Mouse (Mus musculus) liver, embryonic 11.5 days (tissue): ENCODE measurements around the gene Ntmt1. TPM values are rescaled to one million over a fixed set of nuclear protein-coding genes. Genes with fewer than 3 reads are reported as not detected.

Source experiments
- ATAC-seq: fragments of 200-750 bp; cut with Nextera tagmentation; replicated peaks from 2 replicates; pipeline ENCODE4 v1.8.0; 2017; ENCODE audit warnings: moderate number of reproducible peaks, mild to moderate bottlenecking, moderate TSS enrichment, moderate library complexity; ENCODE audit not compliant: low FRiP score
- DNase-seq: peaks from one replicate; pipeline ENCODE4 v3.0.0-alpha.2; 2017; ENCODE audit warnings: low spot score
- H3K27ac ChIP-seq: fragments of 300-500 bp; sonication (generic); 2 replicates; pipeline ENCODE4 v1.5.1; 2014; ENCODE audit warnings: mild to moderate bottlenecking, low read depth, low read length, control low read depth
- H3K27me3 ChIP-seq: fragments of 300-500 bp; sonication (generic); replicated peaks from 2 replicates; pipeline ENCODE4 v1.6.1; 2014; ENCODE audit warnings: low read length, mixed read lengths; ENCODE audit not compliant: control insufficient read depth, insufficient read depth
- H3K36me3 ChIP-seq: fragments of 300-500 bp; sonication (generic); 2 replicates; pipeline ENCODE4 v1.6.1; 2014; ENCODE audit warnings: mild to moderate bottlenecking, low read length, moderate library complexity, mixed read lengths; ENCODE audit not compliant: control insufficient read depth, insufficient read depth
- H3K4me1 ChIP-seq: fragments of 300-500 bp; sonication (generic); replicated peaks from 2 replicates; pipeline ENCODE4 v1.6.1; 2014; ENCODE audit warnings: low read length, mixed read lengths; ENCODE audit not compliant: control insufficient read depth, insufficient read depth
- H3K4me2 ChIP-seq: fragments of 300-500 bp; sonication (generic); 2 replicates; pipeline ENCODE4 v1.6.1; 2014; ENCODE audit warnings: mild to moderate bottlenecking, control low read depth, moderate library complexity
- H3K4me3 ChIP-seq: fragments of 300-500 bp; sonication (generic); 2 replicates; pipeline ENCODE4 v1.5.1; 2014; ENCODE audit warnings: low read depth, low read length, control low read depth
- H3K9ac ChIP-seq: fragments of 300-500 bp; sonication (generic); 2 replicates; pipeline ENCODE4 v1.6.1; 2014; ENCODE audit warnings: low read depth, low read length, control low read depth
- H3K9me3 ChIP-seq: fragments of 300-500 bp; sonication (generic); 2 replicates; pipeline ENCODE4 v1.6.1; 2016; ENCODE audit warnings: low read length, inconsistent platforms, mixed read lengths; ENCODE audit not compliant: control insufficient read depth
- WGBS: fragments of 180-500 bp; shearing (Covaris S2); extraction: QIAGEN DNeasy Blood & Tissue Kit; methylation state at CpG from one replicate; pipeline ENCODE4 v1.1.7; 2014; 5-methylcytosine and 5-hydroxymethylcytosine counted together
- polyA plus RNA-seq: library from polyadenylated mRNA; unstranded; fragments of >200 nt; fragmentation: Nextera tagmentation; extraction: Ambion mirVana; gene quantifications from 2 replicates; pipeline ENCODE4 v1.2.1, GENCODE M21; 2014

The Ntmt1 gene
- polyA plus RNA-seq, 1 experiment from 2014 or later = 85.2 TPM

DNA sequence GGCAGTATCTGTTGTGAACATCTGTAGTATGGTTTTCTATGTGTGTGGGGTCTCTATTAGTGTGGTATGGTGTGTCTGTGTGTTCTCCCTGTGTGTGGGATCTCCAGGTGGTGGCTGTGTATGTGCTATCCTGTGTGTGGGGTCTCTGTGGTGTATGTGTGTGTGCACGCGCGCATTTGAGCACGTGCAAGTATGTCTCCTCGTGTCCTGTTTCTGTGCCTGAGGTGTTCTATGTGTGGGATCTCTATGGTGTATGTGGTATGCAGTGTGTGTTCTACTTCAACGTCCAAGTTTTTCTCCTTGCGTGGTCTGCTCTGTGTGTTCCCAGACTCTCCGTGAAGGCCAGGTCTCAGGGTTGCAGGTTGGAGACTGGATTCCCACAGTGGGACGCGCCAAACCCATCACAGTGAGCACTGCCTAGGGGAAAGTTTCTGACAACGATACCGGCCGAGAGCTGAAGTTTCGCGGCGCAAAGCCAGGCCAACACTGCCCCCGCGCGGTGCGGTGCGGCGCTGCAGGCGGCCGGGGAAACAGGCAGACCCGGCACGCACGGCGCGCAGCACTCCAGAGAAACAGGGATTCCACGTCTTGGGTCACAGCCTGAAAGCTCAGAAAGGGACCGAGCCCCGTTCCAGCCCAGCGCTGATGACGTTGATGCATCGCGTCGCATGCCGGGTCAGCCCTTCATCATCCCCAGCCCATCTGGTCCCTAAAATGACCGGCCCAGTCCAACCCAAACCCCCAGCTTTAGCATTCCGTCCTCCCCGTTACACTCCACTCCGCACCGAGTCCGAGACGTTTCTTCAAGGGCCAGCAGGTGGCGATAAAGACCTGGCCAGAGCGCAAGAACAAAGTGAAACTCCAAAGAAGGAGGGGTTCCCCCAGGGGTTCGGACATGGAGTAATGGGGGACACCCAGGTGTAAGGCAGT, 13.2 kb upstream of the Ntmt1 start:
- no peaks in the 10 kb centered on the region for H3K9me3 ChIP-seq
- ATAC-seq (peak; percentile 73), DNase-seq (peak; percentile 96)
- 4% methylated on average over 48 of the region's 48 CpGs for WGBS
- H3K4me1 ChIP-seq = peaks cover 17% of the 10 kb centered on the region
- peak overlapping the region; percentile 51 for H3K4me3 ChIP-seq
- no peak overlapping the region; the same call in 1 of the 2 replicates for H3K27ac ChIP-seq
- H3K36me3 ChIP-seq = no peaks in the 10 kb centered on the region
- H3K9ac ChIP-seq = peak overlapping the region; percentile 55
- peaks cover 22% of the 10 kb centered on the region for H3K27me3 ChIP-seq
- H3K4me2 ChIP-seq = peak overlapping the region; percentile 79

GRCm38 (mm10) chr2:30795271-30795888, 12.2 kb upstream of the Ntmt1 start:
- H3K27me3 ChIP-seq = peaks cover 31% of the 10 kb centered on the region
- no peak overlapping the region for H3K27ac ChIP-seq
- peak overlapping the region; percentile 79 for H3K4me2 ChIP-seq
- no peak for DNase-seq
- H3K36me3 ChIP-seq = no peaks in the 10 kb centered on the region
- H3K9me3 ChIP-seq = no peaks in the 10 kb centered on the region
- H3K9ac ChIP-seq = no peak overlapping the region; the same call in 1 of the 2 replicates
- peak overlapping the region; percentile 51; the same call in 1 of the 2 replicates for H3K4me3 ChIP-seq
- H3K4me1 ChIP-seq = peaks cover 17% of the 10 kb centered on the region
- 77% methylated on average over 7 of the region's 7 CpGs for WGBS
- no peak for ATAC-seq

DNA sequence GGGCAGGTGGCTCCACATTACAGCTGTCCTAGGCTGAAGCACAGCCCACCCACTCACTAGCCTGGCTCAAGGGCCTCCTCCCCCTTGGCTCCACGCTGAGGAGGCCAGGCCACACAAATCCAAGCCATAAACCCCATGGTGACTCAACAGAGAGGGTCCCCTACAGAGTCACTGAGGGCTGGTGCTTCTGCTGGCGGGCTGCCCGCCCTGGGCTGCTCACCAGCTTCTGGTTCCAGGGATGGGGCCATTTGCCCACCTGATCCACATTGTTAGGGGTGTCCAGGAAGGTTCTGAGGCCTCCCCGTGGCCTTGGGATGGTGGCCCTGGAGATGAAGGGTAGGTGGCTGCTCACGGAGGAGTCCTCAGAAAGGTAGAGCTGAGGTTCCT, 11.7 kb upstream of the Ntmt1 start:
- no peak overlapping the region for H3K27ac ChIP-seq
- no peak for DNase-seq
- no peak for ATAC-seq
- H3K4me2 ChIP-seq = peak overlapping the region; percentile 57
- H3K9ac ChIP-seq = 0 out of 2 replicates have a peak overlapping the region, but pooled peaks have one; percentile 26
- H3K27me3 ChIP-seq = peaks cover 36% of the 10 kb centered on the region
- H3K9me3 ChIP-seq = no peaks in the 10 kb centered on the region
- no peak overlapping the region for H3K4me3 ChIP-seq
- 66% methylated on average over 5 of the region's 5 CpGs for WGBS
- H3K4me1 ChIP-seq = peaks cover 16% of the 10 kb centered on the region
- H3K36me3 ChIP-seq = no peaks in the 10 kb centered on the region

GRCm38 (mm10) chr2:30796382-30796781, 11.2 kb upstream of the Ntmt1 start:
- peak; percentile 69; the same call in 1 of the 2 replicates for ATAC-seq
- H3K36me3 ChIP-seq = no peaks in the 10 kb centered on the region
- no peaks in the 10 kb centered on the region for H3K9me3 ChIP-seq
- peak overlapping the region; percentile 18; the same call in 1 of the 2 replicates for H3K4me3 ChIP-seq
- peak overlapping the region; percentile 57 for H3K4me2 ChIP-seq
- H3K27me3 ChIP-seq = peaks cover 41% of the 10 kb centered on the region
- WGBS = 5% methylated on average over 11 of the region's 11 CpGs
- DNase-seq = peak; percentile 69
- no peak overlapping the region for H3K27ac ChIP-seq
- 0 out of 2 replicates have a peak overlapping the region, but pooled peaks have one; percentile 26 for H3K9ac ChIP-seq
- peaks cover 14% of the 10 kb centered on the region for H3K4me1 ChIP-seq

GRCm38 (mm10) chr2:30799456-30799855, 8.2 kb upstream of the Ntmt1 start:
- WGBS = 78% methylated on average over 3 of the region's 3 CpGs
- H3K9ac ChIP-seq = no peak overlapping the region
- DNase-seq (no peak), ATAC-seq (no peak)
- H3K27me3 ChIP-seq = peaks cover 60% of the 10 kb centered on the region
- peaks cover 13% of the 10 kb centered on the region for H3K4me1 ChIP-seq
- H3K9me3 ChIP-seq = no peaks in the 10 kb centered on the region
- no peaks in the 10 kb centered on the region for H3K36me3 ChIP-seq
- no peak overlapping the region for H3K4me2 ChIP-seq
- H3K27ac ChIP-seq = no peak overlapping the region
- H3K4me3 ChIP-seq = no peak overlapping the region

DNA sequence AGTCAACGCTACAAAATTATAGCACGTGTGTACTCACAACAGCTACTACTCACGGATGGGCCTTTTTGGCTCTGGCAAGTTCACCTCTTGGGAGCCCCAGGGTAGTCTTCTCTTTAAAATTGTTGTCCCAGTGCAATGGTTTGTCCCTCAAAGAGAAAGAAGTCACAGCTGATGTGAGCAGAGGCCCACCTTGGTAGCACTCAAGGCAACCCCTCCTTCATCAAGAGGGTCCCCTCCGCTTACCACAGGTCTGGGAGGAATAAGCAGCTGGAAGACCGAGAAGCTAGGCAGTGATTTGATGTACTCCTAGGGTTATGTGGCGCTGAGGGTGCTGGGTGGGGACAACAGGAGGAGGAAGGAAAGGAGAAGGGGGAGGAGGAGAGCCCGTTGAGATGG, 7.0 kb upstream of the Ntmt1 start:
- H3K9ac ChIP-seq = no peak overlapping the region
- no peaks in the 10 kb centered on the region for H3K36me3 ChIP-seq
- peaks cover 13% of the 10 kb centered on the region for H3K4me1 ChIP-seq
- H3K27me3 ChIP-seq = peaks cover 62% of the 10 kb centered on the region
- H3K27ac ChIP-seq = no peak overlapping the region
- WGBS = 25% methylated on average over 7 of the region's 7 CpGs
- ATAC-seq (no peak), DNase-seq (no peak)
- peak overlapping the region; percentile 48 for H3K4me3 ChIP-seq
- H3K4me2 ChIP-seq = peak overlapping the region; percentile 84
- H3K9me3 ChIP-seq = no peaks in the 10 kb centered on the region

DNA sequence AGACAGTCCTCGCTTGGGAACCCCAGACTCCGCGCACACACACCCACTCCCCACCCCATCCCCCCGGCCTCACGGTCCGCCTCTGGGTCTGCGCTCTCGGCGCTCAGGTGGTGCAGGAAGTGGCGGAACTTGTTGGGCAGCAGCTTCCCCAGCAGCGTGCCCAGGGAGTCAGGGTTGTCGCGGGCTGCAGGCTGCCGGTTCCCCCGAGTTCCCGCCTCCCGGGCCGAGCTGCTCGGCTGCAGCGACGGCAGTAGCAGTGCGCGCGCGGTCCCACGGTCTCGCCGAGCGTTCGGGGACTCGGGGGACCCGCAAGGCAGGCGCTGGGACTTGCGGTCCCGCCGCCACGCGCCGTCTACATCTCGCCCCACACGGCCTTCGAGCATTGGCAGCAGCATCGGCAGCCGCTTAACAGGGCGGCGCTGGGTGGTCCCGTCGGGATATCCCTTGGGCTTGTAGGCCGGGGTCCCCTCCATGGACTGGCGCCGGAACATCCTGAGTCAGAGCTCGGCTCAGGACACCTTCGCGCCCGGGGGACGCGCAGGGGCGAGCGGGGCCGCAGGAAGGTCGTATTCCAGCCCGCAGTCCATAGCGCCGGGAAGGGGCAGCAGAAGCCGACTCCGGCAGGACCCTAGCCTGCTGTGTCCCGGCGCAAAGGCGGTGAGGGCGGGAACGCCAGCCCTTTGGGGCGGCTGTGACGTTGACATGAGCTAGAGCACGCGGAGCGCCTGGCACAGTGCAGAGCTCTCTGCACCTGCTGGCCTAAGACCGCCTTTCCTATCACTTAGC, 6.4 kb upstream of the Ntmt1 start:
- Histone ChIP-seq H3K4me1 (peaks cover 10% of the 10 kb centered on the region), H3K9ac (peak overlapping the region; percentile 16), H3K4me3 (peak overlapping the region; percentile 48), H3K36me3 (no peaks in the 10 kb centered on the region), H3K27me3 (peaks cover 61% of the 10 kb centered on the region), H3K4me2 (peak overlapping the region; percentile 84), H3K9me3 (no peaks in the 10 kb centered on the region), H3K27ac (no peak overlapping the region)
- DNase-seq = peak; percentile 56
- under 1% methylated on average over 74 of the region's 77 CpGs for WGBS
- ATAC-seq = no peak

- H3K27ac ChIP-seq = no peak within 1 kb of the TSS
- 77% methylated on average over 3 of the region's 3 CpGs for WGBS
- peaks cover 4% of the 10 kb centered on the region for H3K4me1 ChIP-seq
- ATAC-seq (no peak), DNase-seq (no peak)
- peaks cover 49% of the 10 kb centered on the region for H3K27me3 ChIP-seq
- H3K36me3 ChIP-seq = no peaks in the 10 kb centered on the region
- no peaks in the 10 kb centered on the region for H3K9me3 ChIP-seq
- no peak within 1 kb of the TSS for H3K4me2 ChIP-seq
- H3K4me3 ChIP-seq = no peak within 1 kb of the TSS
- no peak within 1 kb of the TSS for H3K9ac ChIP-seq
These were observed 4.0 kb upstream of the Ntmt1 start, which contains the start of gene 1700001O22Rik for GRCm38 (mm10) chr2:30803604-30804003. Gene 1700001O22Rik, minus strand, starts transcription at chr2:30803661.
